Mouse (Mus musculus) heart, adult 2 months (tissue): ENCODE measurements at regions not wholly inside any gene's neighbourhood (a gene's known extent, or its start where the extent isn't known, plus 50 kb on each side); places are given as distances from the start of the nearest gene placed in this dataset.

ENCODE experiments used
- EP300 ChIP-seq: fragments of 200-500 bp; IDR thresholded peaks from 2 replicates; pipeline ENCODE4 v1.6.1; 2011; ENCODE audit warnings: low read depth, low read length, control low read depth; ENCODE audit not compliant: insufficient read depth
- POLR2A ChIP-seq: fragments of 200-500 bp; IDR thresholded peaks from 2 replicates; pipeline ENCODE4 v1.6.1; 2011; ENCODE audit warnings: mild to moderate bottlenecking, low read depth, low read length, control low read depth; ENCODE audit not compliant: insufficient read depth

- TF ChIP-seq POLR2A (no peak), EP300 (no peak)
These were observed 55.9 kb upstream of the Polg start for GRCm38 (mm10) chr7:79522046-79522445.
